Mouse (Mus musculus) layer of hippocampus, adult 9-11 months (tissue): ENCODE data around the gene Rtl6.

Source experiments
- DNase-seq: peaks from one replicate; pipeline ENCODE4 v3.0.0; 2022

Gene Rtl6

GRCm38 (mm10) chr15:84557189-84557921, at the start of gene Rtl6:
Gene Rtl6, minus strand, starts transcription at chr15:84557823.
- peak; percentile 93 for DNase-seq

DNA sequence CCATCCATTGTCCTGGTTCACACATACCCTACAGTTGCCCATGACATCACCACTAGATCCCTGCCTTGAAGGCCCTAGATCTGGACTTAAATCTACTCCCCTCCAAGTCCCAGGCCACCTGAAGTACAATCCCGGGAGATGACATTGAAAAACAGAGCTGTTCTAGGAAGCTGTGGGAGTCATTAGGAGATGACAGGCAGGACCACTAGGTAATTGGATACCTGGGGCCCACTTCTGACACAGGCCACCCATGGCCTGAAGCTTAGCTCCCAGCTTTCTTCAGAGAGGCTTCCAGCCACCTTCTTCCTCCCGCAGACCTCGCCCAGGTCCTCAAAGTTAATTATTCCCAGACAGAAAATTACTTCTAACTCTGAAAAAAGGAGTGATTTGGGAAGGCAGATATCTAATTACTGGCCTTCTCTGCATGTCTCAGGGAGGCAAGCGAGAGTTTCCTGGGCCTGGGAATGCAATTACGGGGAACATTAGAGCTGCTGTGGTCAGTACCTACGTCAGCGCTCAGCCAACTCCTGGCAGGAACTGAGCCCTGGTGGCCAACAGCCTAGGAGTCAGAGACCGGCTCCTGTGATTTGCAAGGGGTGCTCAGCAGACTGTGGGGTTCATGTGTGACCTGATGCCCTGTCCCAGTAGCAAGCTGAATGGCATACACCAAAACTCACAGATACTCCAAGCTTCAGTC, 45.8 kb upstream of the Rtl6 start:
- no peak for DNase-seq

DNA sequence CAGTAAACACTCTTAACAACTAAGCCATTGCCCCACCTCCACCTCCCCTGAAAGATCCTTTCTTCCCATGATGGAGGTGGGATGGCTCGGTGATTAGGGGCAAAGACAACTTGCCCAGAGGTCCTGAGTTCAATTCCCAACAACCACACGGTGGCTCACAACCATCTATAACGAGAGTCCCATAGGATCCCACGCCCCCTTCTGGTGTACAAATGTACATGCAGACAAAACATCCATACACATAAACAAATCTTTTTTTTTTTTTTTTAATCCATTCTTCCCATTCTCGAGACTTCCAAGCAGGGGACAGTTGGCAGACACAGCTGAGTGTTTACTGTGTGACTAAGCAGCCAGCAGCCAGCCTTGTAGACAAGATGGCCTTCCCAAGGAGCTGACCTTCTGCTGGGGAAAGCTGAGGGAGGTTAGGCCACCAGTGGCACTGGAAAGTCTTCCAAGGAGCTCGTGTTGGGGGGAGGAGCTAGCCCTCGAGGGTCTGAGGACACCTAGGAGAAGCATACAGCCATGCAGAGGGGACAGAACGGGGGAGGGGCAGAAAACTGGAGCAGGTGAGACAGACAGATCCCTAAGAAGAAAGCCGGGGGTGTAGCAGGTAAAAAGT, 43.5 kb upstream of the Rtl6 start:
- DNase-seq = no peak

DNA sequence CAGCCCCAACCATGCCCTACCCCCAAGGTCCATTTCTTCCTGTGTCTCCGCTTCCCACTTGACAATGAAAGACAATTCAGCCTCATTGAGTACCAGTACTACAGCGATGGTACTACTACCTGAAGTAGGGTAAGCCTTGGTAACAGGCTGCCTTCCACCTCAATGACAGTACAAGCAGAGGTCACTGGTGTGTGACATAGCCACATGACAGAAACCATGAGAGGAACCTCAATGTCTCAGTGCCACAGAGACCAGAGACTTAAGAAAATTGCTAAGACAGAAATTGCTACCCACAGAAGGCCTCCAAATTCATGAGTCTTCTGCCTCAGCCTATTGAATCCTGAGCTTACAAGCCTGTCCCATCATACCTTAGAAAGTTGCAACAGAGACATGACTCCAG, 41.3 kb upstream of the Rtl6 start:
- DNase-seq = no peak

- no peak for DNase-seq
These were observed 40.2 kb upstream of the Rtl6 start for GRCm38 (mm10) chr15:84597816-84598215.

DNA sequence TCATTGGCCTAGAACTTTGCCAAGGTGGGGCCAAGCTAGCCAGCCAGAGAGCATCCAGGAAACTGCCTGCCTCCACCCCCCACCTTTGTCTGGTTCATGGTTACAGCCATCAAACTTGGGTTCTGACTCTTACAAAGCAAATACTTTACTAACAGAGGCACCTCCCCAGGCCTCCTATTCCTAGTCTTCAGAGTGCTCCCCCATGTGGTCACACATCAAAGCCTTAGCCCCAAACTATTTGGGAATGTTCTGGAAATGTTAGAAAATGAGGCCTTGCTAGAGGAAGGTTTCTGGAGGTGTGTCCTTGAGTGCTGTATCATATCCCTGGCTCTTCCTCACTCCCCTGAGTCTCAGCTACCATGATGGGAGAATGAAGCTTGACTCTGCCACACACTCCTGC, 39.4 kb upstream of the Rtl6 start:
- no peak for DNase-seq

DNA sequence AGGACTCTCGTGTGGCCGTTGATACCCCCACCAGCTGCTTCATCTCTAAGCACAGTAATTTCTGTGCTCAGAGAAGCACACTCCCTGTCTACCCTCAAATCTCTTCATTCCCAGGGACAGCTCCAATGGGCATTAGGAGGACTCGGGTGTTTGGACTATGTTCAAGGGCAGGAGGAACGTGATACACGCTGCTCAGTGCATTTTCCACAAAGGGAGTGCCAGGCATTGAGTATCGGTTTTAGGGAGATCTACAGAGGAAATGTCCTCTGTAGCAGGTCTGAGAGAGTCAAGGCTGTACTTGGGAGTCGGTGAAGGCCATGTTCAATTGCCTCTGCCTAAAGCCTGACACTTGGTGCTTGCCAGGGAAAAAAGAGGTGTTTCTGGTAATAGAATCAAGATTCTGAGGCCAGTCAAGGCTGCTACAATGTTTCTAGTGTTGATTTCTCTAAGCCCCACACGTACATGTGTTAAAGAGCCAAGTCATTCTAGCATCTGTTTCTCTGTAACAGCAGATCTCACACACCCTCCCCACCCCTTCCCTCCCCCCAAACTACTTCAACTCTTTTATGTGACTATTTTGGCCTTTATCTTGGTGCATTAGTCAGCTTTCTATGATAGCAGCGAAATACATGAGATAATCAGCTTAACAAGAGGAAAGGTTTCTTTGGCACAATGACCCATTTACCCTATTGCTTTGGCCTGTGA, 37.8 kb upstream of the Rtl6 start:
- no peak for DNase-seq

- no peak for DNase-seq
These were observed 35.9 kb upstream of the Rtl6 start for GRCm38 (mm10) chr15:84593514-84593913.

DNA sequence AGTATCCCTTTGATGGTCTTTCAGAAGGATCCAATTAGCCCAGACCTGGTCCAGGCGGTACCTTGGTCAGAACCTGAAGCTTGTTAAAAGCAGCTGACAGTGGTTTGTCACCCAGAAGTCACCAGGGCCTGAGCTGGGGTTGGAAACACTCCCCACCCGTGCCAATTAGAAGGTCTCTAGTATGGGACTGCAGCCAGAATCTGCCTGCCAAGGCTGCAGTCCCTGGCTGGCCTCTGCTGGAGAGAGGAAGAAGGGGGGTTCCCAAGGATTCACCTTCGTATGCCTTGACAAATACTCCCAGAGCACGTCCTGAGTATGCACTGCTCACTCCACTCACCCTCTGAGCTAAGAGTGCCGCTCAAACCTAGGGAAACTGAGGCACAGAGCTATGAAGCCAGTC, 34.6 kb upstream of the Rtl6 start:
- no peak for DNase-seq

GRCm38 (mm10) chr15:84591573-84592139, 34.0 kb upstream of the Rtl6 start:
- no peak for DNase-seq

DNA sequence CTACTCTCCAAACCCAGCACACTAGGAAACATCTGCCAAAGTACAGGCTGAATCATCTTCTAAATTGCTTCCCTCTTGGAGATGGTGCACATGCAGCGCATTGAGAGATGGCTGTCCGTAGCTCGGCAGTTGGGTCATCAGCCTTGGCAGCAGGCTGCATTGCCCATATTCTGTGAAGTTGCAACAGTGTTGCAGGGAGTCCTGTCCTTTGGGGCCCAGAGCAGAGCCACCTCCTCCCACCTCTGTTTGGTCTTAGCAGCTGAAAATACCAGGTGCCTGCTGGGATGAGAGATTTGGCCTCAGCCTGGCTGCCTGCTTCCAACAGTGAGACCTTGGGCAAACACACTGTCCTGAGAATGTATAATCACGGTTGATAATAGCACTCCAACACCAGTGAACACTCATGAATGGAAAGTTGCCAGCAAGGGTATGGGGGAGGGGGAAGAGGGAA, 30.8 kb upstream of the Rtl6 start:
- DNase-seq = no peak

GRCm38 (mm10) chr15:84578607-84579006, 21.0 kb upstream of the Rtl6 start:
- no peak for DNase-seq

DNA sequence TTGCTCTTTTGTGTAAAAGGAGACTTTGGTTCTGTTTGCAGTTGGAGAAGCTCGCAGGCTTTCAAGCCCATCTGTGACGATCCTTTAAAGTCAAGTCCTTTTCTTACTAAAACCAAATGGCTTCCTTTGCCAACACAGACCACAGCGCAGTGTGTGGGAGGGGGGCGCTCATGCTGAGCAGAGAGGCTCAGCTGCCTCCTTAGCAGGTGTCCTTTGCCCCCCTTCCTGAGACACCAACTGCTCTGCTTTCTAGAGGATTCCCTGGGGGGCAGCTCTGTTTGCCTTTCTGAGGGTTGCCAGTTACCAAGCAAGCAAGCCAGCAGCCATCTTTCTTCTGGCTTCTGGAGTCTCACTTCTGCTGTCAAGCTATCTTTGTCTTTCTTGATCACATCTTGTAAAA, 19.4 kb upstream of the Rtl6 start:
- no peak for DNase-seq

DNA sequence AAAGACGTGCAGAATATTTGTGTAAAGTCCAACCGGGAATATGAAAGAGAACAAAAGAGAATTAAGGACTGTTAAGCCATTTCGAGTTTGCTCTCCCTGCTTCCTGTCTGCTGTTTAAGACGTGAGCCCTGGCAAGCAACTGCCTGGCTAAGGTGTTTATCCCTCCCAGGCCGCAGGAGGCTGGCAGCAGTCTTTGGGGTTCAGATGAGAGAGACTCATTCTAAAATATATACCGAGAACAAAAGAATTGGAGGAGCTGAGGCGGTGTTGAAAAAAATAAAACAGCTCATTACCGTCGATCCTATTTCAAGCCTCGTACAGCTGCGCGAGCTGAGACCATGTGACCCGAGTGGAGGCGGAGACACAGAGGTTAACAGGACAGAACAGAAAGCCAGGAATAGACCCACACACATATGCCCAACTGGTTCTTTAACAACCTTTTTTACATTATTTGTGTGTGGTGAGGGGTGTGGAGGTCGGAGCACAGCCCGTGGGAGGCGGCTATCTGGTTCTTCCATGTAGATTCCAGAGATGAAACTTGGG, 9.0 kb upstream of the Rtl6 start:
- no peak for DNase-seq

- no peak for DNase-seq
These were observed 3.9 kb upstream of the Rtl6 start for GRCm38 (mm10) chr15:84561501-84561900.

GRCm38 (mm10) chr15:84556674-84557073, 949 bp downstream of the Rtl6 start:
- no peak for DNase-seq

DNA sequence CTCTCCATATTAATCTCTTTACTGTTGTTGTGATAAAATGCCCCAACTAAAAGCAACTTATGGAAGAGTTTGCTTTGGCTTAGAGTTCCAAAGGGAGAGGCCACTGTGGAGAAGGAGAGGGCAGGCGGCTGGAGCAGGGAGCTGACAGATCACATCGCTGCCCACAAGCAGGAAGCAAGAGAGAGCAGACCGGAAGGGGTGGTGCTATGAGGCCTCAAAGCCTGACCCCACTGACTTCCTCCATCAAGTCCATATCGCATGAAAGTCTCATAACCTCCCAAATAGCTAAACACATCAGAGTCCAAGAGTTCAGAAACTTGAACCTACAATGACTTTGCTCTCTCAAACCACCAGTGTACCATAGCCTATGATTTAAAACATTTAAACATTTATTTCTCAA, 6.6 kb downstream of the Rtl6 start:
- no peak for DNase-seq

DNA sequence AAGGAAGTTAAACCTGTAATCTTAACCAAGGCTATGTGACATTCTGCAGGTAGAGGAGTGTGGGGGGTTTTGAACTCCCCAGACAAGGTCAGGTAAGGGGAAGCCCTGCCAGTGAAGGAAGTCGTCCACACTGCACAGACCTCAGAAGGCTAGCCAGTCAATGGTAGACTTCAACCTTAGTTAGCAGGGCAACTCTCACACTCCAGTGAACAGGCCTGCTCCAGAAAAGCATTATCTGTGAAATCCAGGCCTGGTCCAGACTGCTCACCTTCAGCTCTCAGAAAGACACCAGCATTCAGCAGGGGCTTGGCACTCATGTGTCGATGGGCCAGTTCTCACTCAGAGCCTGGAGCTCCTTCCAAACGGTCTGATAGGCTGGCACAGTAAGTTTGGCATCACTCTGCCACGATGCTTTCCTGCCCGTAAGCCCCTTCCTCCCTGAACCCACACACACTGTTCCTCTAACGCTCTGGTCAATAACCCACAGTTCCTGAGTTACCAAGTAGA, 8.3 kb downstream of the Rtl6 start:
- DNase-seq = no peak

GRCm38 (mm10) chr15:84546028-84546427, 11.6 kb downstream of the Rtl6 start:
- no peak for DNase-seq

GRCm38 (mm10) chr15:84541175-84541574, 16.4 kb downstream of the Rtl6 start:
- DNase-seq = no peak

DNA sequence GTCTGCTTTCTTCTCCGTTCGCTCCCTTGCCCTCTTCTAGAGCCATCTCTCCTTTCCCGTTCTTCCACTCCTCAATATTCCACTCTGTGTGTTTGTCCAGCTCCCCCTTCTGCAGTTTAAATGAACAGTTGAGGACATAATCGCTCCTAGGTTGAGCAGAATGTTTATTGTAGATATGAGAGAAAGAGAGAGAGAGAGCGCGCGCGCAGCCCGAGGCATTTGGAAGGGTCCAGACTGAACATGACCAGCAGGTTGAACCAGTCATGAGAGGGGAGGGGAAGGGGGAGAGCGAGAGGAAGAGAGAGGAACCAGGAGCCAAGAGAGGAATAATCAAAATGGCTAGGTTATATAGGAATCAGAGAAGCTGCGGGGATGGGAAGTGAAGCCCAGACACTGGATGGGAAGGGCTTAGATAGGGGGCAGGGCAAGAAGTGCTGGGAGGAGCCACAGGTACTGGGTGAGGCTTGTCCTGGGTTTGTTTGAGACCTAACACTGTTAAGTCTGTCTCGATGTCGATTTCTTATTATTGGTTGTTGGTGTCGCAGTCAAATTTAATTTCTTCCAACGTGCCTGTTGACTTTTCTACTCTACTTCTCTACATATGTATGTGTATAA, 18.5 kb downstream of the Rtl6 start:
- no peak for DNase-seq

DNA sequence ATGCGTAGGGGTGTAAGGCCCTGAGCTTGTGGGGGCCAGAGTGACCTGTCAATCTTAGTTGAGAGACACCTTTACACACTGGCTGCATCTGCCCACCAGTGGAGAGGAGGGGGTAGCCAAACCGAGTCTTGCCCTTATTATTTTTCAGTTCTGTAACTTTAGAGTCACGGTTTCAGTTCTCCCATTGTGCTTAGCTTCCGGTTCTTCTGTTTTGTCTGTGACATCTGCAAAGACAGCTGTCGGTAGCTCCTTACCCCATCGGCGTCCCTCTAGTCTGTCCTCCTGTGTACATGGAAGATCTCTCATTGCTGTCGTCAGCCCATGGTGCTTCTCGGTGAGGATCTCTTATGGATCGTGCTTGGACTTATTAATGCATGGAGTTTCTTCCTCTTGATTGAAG, 20.5 kb downstream of the Rtl6 start:
- no peak for DNase-seq
